Mouse (Mus musculus): ENCODE measurements around the gene Erfe.
A peak's percentile ranks its signal among the peaks of the same experiment; 100 is the strongest.

Erfe gene

DNA sequence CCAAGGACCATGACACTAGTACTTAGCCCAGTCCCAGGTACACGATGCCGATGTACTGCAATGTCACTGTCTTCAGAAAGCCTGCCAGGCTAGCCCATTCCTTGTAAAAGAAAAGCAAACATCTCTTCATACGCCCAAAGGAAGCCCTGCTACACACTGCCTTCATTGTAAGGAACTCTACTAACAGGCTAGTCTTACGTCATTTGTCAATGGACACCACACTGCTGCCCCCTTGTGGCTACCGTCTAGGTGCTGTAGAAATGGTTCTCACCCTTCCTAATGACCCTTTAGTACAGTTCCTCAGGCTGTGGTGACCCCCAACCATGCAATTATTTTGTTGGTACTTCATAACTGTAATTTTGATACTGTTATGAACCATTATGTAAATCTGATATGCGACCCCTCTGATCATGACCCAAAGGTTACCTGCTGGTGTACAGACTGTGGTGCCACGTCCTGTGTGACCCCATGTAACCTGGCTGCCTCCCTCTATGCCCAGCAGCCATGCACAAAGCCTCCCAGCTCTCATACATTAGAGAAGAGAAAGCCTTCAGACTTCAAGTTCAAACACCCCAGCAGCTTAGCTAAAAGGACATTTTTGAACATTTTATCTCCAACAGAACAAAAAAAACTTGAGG, 14.3 kb downstream of the Erfe start:
- DNase-seq: peak; percentile 66

DNA sequence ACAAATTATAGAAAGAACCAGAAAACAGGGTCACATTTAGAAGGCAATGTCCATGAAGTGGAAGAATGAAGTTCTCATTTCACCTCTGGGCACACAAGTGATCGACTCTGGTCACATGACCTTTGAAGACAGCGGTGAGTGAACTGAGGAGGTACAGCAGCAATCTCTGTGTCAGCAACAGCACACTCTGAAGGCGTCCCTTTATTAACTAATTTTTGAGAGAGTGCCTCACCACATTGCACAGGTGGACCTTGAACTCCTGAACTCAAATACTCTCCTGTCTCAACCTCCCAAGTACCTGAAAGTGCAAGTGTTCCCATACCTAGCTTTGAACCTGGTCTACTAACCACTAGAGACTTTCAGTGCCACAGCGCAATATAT, 14.9 kb downstream of the Erfe start:
- DNase-seq: no peak

DNA sequence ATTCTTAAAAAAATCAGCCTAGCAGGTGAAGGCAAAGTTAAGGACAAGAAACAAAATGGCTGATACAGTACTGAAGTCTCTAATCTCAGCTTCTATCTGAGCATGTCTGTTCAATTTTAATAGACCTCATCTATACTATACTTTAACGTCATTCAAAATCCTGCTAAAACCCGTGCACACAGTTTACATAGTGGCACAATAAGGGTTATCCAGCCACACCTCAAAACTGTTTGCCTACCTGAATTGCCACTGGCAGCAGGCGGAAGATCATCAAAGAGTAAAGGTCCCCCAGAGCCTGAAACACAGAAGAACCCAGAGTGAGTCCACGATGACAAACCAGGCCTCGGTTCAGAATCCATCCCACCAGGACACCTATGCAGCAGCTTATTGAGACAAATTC, 24.1 kb downstream of the Erfe start:
- DNase-seq: no peak

DNA sequence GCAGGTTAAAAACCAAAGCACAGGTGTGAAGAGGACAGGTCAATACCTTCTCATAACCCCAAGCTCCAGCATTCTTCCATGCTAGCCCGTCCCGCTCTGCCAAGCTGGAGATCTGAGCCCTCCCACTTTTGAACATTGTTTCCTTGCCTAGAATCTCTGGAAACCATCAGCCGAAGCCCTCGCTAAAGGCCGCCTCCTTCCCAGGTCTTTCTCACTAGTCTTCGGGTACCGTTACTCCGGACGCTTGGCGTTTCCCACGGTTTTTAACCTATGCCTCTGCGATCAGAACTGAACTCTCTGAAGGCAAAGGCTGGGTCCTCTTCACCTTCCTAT, 31.7 kb downstream of the Erfe start:
- no peak for DNase-seq

DNA sequence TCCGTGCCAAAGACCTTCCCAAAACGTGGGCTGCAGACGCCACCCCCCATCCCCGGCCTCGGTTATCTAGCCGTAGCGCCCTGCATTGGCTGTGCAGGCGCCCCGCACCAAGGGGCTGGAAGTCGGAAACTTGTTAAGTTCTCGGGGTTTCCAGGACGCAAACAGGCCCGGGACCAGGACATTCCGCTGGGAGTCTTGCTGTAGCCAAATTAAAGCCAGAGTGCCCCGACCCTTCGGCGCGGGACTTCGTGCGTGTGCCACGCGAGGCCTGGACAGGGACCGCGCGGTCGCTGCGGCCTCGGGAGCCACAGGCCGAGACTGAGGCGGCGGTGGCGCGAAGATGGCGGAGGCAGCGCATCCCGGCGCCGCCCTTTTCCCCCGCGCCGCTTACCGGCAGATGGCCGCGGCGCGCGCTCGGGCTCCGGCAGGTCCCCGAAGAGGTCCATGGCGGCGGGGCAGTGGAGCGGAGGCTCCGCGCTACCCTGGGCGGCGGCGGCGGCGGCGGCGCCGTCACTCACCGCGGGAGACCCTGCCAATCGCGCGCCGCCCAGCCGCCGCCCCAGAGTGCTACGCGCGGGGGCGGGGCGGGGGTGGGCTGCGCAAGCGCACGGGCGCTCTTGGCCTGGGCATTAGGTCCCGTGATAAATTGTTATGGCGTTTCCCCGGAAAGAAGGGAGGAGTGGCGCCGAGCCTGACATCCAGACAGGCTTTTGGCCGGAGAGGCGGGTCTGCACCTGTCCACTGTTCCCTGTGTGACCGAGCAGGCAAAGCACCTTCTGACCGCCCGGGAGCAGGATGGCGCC, 32.2 kb downstream of the Erfe start, which contains the start of gene Ilkap:
Gene Ilkap (minus strand): TSS at position 556 of the 803 bp plus-strand sequence.
- peak; percentile 80 for DNase-seq

- DNase-seq: no peak
Observed at GRCm38 (mm10) chr1:91404976-91405375, 38.7 kb downstream of the Erfe start.

- no peak for DNase-seq
Observed at GRCm38 (mm10) chr1:91405406-91406169, 39.4 kb downstream of the Erfe start.

DNA sequence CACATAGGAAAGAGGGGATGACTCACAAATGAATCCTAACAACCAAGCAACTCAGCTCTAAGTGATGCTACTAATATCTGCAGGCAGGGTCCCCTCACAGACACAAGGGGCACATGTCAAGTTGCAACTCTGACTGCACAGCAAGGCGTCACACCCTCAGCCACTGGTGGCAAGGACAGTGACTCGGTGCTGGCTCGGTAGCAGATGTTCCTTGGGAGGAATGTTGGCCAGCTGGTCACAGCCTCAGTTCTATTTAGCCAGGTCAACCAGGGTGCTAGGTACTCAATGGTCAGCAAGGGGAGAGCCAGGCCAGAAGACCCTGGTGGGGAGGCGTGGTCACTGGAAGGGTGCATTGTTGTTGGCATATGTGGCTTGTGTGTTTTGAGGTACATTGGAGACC, 41.6 kb downstream of the Erfe start:
- no peak for DNase-seq

- DNase-seq: no peak
Observed at GRCm38 (mm10) chr1:91411631-91412285, 45.5 kb downstream of the Erfe start.

- DNase-seq: no peak
Observed at GRCm38 (mm10) chr1:91412286-91413029, 46.2 kb downstream of the Erfe start.

- peak; percentile 95 for DNase-seq
Observed at GRCm38 (mm10) chr1:91413030-91413506, 46.8 kb downstream of the Erfe start.

- DNase-seq: no peak
Observed at GRCm38 (mm10) chr1:91413536-91413897, 47.3 kb downstream of the Erfe start.

- peak; percentile 64 for DNase-seq
Observed at GRCm38 (mm10) chr1:91413898-91414594, 47.8 kb downstream of the Erfe start, which contains the start of gene Hes6. Gene Hes6, minus strand, starts transcription at chr1:91414038.

GRCm38 (mm10) chr1:91414903-91415302, 48.7 kb downstream of the Erfe start:
- no peak for DNase-seq

DNA sequence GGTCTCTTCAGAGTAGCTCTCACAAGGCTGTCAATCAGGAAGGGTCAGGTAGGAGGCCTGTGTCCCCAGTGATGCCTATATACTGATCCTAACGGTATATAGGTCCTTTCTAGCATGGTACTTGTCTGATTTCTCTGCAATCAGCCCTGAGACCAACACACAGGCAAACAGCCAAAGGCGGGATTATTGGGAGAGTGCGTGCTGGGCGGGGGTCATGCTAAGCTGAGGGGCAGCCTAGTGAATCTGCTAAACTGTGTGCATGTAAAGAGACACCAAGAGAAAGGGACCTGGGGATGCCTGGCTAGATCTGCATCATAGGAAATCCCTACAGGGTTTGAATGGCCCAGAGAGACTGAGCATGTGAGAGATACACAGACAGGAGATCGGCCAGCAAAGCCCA, 49.1 kb downstream of the Erfe start:
- no peak for DNase-seq

GRCm38 (mm10) chr1:91417991-91418390, 51.8 kb downstream of the Erfe start:
- DNase-seq: no peak

- no peak for DNase-seq
Observed at GRCm38 (mm10) chr1:91419862-91420600, 53.8 kb downstream of the Erfe start.

- no peak for DNase-seq
Observed at GRCm38 (mm10) chr1:91420601-91421065, 54.4 kb downstream of the Erfe start.

Data from thymus, postnatal 25 days (tissue).